Mouse (Mus musculus) mouse embryonic stem cell (cell line): ENCODE data around the gene Grb14.

Source experiments
- in situ Hi-C, 2 experiments: fragments of 300-500 bp; cut with MboI; formaldehyde crosslinking; loops; 1 replicate in 1 of 2; 3 replicates in 1 of 2; pipeline ENCODE4 v1.14.3; 2019 to 2020; ENCODE audit warnings: low sequenced_read_pairs in 2 of 2, low pct_unique_long_range_greater_than_20kb in 1 of 2, mixed read lengths in 1 of 2; ENCODE audit not compliant: unreplicated experiment in 1 of 2

The Grb14 gene

GRCm38 (mm10) chr2:65024887-65025286 is at the start of gene Grb14:
Grb14 (minus strand) TSS chr2:65024987.
- in situ Hi-C loops = no loop called here

- in situ Hi-C loops = no loop called here
Observed at GRCm38 (mm10) chr2:65072205-65072604, 47.4 kb upstream of the Grb14 start.

GRCm38 (mm10) chr2:65053764-65054163 is 29.0 kb upstream of the Grb14 start:
- in situ Hi-C loops = no loop called here

GRCm38 (mm10) chr2:65052191-65053012 is 27.6 kb upstream of the Grb14 start:
- in situ Hi-C loops = no loop called here

GRCm38 (mm10) chr2:65050776-65051175 is 26.0 kb upstream of the Grb14 start:
- in situ Hi-C loops = no loop called here

- in situ Hi-C loops = no loop called here
Observed at GRCm38 (mm10) chr2:65048234-65049017, 23.6 kb upstream of the Grb14 start.

- in situ Hi-C loops = no loop called here
Observed at GRCm38 (mm10) chr2:65038164-65038563, 13.4 kb upstream of the Grb14 start.

GRCm38 (mm10) chr2:65037546-65037945 is 12.8 kb upstream of the Grb14 start:
- in situ Hi-C loops = no loop called here

GRCm38 (mm10) chr2:65022363-65023240 is 2.2 kb downstream of the Grb14 start:
- in situ Hi-C loops = no loop called here

GRCm38 (mm10) chr2:65021691-65022362 is 3.0 kb downstream of the Grb14 start:
- in situ Hi-C loops = no loop called here

GRCm38 (mm10) chr2:65017375-65017774 is 7.4 kb downstream of the Grb14 start:
- in situ Hi-C loops = no loop called here

GRCm38 (mm10) chr2:65014552-65014951 is 10.2 kb downstream of the Grb14 start:
- in situ Hi-C loops = no loop called here

- in situ Hi-C loops = no loop called here
Observed at GRCm38 (mm10) chr2:65010105-65010504, 14.7 kb downstream of the Grb14 start.

- in situ Hi-C loops = no loop called here
Observed at GRCm38 (mm10) chr2:65007396-65007795, 17.4 kb downstream of the Grb14 start.

GRCm38 (mm10) chr2:65005044-65005443 is 19.7 kb downstream of the Grb14 start:
- in situ Hi-C loops = no loop called here

GRCm38 (mm10) chr2:65003433-65003832 is 21.4 kb downstream of the Grb14 start:
- in situ Hi-C loops = no loop called here

- in situ Hi-C loops = no loop called here
Observed at GRCm38 (mm10) chr2:65002631-65003030, 22.2 kb downstream of the Grb14 start.

GRCm38 (mm10) chr2:64995048-64995447 is 29.7 kb downstream of the Grb14 start:
- in situ Hi-C loops = no loop called here
